Mouse (Mus musculus): ENCODE measurements at regions not wholly inside any gene's neighbourhood (a gene's known extent, or its start where the extent isn't known, plus 50 kb on each side); places are given as distances from the start of the nearest gene placed in this dataset.

GRCm38 (mm10) chr16:76232680-76233079, 140.9 kb downstream of the Nrip1 start:
- no peak for DNase-seq

DNA sequence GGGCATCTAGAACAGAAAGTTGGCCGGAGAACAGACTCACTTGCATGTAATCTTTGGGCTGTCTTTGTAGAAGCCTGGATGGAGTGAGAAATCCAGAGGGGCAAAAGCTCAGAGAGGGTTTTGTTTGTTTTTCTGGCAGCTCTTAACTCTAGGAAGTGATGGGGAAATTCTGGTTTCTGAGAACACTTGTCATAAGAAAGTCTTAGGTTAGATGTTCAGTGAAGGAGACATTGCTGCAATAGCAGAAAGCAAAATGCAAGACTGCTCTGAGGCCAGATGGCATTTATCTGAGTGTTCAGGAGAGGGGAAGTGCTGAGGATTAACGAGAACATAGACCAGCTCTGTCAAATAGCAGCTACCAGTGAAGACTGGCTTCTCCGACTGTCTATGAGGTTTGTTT, 141.5 kb downstream of the Nrip1 start:
- no peak for DNase-seq

DNA sequence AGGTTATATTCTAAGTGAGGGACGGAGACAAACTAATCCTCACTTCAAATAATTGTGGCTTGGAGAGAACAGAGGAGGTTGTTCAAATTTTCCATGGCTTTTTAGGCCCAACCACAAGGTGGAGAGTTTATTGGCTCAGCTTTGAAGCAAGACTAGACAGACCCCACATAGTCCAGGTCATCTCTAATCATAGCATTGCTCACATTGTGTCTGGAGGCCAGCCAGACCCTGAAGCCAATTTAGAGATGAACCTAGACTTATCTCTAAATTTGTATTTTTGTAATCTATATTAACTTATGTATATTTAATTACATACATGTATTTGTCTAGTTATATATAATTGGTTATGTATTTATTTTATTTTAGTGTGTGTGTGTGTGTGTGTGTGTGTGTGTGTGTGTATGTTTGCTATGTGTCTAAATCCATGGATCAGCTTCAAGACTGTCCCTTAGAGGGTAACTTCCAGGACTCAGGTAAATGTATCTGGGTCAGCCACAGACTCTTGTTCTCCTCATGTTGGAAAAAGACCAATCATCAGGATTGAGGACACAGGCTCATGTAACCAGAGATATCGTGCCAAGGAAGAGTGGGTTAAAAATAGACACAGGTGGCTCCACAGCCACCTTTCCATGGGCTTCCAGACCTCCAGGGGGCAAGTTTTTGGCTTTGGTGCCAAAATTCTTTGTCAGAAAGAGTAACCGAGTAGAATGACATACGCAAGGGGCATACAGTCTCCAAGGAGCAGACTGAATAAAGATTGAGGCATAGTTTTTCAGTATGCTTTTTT, 142.9 kb downstream of the Nrip1 start:
- no peak for DNase-seq

DNA sequence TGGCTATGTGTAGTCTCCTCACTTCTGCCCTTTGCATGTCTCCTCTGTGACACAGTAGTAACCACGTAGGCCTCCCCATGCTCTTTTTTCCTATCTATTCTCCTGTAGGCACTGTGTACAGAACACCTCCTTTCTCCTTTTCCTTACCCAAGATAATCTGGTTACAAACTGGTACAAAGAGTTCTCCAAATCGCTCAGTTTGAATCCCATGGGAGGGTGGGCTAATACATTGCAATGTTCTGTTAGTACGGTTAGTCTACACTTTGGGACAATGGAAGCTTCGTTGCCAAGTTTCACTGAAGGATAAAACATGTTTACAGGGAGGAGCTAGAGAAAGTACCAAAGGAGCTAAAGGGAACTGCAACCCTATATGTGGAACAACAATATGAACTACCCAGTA, 145.2 kb downstream of the Nrip1 start:
- no peak for DNase-seq

DNA sequence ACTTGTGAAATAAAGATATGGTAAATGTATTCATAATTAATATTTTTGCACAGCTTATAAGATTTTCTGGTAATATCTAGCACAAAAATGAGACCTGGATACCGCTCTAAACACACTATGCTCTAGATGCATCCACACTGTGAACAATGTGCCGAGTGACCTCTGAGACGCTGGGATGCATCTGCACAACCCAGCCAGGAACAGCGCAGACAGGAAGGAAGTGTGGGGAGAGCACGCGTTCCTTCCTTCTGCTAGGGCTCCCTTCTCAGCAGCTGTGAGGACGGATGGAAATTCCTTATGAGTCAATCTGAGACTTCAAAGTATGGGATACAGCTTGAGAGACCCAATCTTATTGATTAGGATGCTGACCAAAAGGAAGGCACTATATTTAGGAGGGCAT, 147.2 kb downstream of the Nrip1 start:
- peak; percentile 19 for DNase-seq

DNA sequence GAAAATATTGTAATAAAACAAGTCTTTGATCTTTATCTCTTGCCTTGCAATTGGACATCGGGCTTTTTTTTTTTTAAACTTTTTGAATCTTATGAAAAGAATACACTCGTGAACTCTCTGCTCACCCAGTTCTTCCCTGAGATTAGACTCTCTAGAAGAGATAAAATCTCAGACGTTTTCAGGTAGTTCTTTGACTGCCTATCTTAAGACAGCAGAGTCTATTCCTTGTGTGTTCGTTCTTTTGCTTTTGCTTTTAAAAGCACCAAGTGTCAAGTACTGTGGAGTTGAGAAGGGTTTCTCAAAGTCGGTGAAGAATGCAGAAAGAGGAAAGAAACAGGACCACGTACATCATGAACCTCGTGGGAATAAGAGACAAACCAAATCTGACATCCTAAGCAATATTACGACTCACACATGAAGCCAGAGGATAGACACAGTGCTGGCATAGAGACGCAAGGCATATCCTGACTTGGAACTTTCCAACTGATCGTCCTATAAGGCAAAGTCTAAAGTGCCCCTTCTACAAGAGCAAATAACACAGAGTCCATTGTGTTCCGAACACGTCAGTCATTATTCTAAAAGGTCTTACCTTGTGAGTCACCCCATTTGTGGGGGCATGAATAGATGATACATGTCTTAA, 147.9 kb downstream of the Nrip1 start:
- DNase-seq = no peak

GRCm38 (mm10) chr16:76224901-76225586, 148.6 kb downstream of the Nrip1 start:
- DNase-seq = peak; percentile 89

- DNase-seq = no peak
These were observed 149.9 kb downstream of the Nrip1 start for GRCm38 (mm10) chr16:76223716-76224115.

DNA sequence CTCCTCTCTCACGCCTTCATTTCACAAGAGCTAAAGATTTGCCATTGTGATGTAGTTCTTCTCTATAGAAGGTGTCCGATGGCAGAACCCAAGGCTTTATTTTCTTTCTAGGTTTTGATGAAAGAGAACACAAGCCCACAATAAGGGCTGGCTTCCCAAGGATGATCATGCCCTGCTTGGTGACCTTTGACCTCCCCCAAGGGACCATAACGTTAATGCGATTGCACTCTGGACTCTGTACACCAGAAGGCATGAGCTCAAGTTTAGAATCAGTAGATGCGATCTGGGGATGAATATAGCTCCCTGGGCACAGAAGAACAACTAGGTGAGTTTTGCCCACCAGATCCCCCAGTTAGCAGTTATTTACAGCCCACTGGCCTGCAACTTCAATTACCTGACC, 150.7 kb downstream of the Nrip1 start:
- DNase-seq = peak; percentile 53

- no peak for DNase-seq
These were observed 153.2 kb downstream of the Nrip1 start for GRCm38 (mm10) chr16:76220466-76220865.

DNA sequence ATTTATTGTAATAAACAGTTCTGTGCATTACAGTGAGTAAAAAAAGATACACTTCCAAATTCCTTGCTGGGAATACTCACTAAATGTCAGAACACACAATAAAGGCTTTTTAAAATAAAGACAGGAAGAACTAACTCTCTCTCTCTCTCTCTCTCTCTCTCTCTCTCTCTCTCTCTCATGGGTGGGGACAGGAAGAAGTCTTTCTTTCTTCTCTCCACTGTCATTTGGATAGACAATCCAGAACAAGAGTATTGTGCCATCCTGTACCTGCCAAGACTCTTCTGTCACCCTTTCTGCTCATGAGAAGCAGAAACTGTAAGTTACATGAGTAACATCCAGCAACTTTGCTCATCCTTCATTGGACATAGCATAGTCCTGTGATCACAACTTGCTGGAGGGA, 154.4 kb downstream of the Nrip1 start:
- DNase-seq = no peak

- no peak for DNase-seq
These were observed 155.1 kb downstream of the Nrip1 start for GRCm38 (mm10) chr16:76218310-76219170.

DNA sequence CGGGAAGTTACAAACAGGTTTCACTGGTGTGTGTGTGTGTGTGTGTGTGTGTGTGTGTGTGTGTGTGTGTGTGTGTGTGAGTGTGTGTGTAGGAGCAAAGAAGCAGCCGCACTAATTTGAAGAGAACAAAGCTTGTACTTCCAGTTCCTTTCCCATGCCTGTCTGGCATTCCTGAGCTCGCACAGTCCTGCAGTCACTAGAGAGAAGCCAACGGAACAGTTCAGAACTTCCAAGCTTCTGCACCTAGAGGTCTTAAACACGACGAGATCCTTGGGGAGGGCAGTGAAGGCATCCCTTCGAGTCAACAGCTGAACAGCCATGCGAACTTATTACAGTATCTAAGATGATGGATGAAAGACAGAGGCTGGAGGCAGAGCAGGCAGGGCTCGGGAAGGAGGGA, 157.4 kb downstream of the Nrip1 start:
- DNase-seq = no peak

DNA sequence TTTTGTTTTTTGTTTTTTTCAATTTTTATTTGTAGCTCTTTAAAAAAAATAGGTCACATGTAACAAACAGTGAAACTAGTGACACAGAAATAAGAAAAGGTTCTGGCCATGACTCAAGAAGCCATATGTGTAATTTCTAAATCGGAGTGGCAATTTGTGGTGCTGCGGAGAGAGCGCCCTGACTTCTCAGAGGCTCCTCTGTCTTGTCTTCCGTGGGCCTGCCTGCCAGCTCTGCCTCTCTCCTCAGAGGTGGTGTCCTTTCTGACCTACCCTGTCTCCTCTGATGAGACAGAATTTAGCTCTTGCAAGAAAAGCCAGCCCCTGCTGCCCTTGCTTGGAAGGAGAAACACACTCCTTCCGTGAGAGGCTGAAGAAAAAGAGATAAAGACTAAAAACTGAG, 158.1 kb downstream of the Nrip1 start:
- DNase-seq = no peak

DNA sequence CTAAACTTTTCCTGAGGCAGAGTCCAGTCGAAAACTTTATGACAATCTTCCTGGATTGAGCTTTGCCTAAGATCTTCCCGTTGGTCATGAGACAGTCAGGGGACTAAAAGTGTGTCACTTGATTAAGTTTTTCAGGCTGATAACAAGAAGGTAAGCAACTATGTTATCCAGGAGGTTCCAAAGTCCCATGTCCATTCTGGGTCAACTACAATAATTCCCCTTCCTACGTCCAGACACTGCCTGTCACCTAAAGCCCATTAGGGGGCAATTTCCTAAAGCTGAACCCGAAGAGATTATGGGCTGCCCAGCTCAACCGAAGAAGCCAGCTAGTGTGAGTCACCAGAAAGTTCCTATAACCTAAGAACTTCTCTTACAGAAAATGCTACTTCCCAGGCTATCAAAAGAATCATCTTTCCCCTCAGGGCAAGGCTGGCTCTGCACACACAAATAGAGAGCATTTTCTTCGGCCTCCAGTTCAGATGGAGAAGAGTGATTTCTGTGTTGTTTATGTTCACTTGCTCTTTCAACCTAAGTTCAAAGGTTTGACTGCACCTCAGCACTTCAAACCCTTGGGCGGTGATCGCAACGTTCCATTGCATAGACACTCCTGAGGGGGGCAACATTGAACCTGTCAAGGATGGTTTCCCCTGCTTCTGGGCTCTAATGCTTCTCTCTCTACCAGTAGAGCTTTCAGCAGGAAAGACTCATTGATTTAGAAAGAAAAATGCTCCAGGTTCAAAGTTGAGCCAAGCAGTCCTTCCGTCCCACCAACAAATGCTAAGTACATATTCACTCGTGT, 171.7 kb downstream of the Nrip1 start:
- DNase-seq = peak; percentile 81

GRCm38 (mm10) chr16:76200801-76201728, 172.6 kb downstream of the Nrip1 start:
- DNase-seq = no peak

DNA sequence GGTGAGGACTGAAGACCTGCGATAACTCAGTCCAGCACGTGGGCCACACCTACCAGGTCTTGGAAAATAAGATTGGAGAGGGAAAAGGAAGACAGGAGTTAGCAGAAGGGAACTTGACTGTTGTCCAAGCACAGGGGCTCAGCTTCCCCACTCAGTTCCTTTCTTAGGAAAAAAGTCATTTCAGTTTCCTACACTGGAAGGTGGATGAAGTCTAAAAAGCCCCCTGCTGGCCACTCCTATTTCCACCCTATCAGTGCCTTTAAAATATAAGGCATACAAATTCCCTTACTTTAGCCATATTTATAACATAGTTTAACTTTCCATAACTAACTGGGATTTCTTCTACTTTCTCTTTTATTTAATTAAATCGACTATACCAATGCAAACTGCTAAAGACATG, 173.4 kb downstream of the Nrip1 start:
- no peak for DNase-seq

DNA sequence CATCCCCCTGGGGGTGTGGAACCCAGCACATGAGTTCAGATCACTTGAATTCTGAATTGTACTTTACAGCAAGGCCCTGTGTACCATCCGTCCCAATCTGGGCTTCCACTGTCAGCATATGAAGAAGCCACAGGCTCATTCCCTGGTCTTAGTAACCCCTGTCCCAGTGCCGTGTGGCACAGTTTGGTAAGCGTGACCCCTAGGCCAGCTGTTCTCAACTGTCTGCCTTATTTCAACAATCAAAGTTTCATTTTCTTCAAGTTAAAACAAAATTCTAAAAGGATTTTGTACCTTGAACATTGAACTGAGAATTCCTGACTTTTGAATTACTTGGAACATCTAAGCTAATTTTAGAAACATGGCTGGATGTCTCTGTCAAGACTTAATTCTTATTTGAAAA, 174.6 kb downstream of the Nrip1 start:
- DNase-seq = peak; percentile 35

GRCm38 (mm10) chr16:76194291-76194690, 172.2 kb upstream of the Samsn1 start:
- DNase-seq = no peak

GRCm38 (mm10) chr16:76191135-76191534, 169.1 kb upstream of the Samsn1 start:
- DNase-seq = no peak

GRCm38 (mm10) chr16:76183556-76183955, 161.5 kb upstream of the Samsn1 start:
- DNase-seq = no peak

All from kidney, adult 11 months (tissue).